Mouse (Mus musculus) megakaryocyte progenitor cell, adult 5-6 weeks (primary cell): ENCODE data around the gene Aup1. TPM values are rescaled to one million over a fixed set of nuclear protein-coding genes. Genes with fewer than 3 reads are reported as not detected.
A peak's percentile ranks its signal among the peaks of the same experiment; 100 is the strongest.

ENCODE experiments used
- ATAC-seq: replicated peaks from 2 replicates; pipeline ENCODE4 v1.8.0; 2016; ENCODE audit warnings: mild to moderate bottlenecking, moderate TSS enrichment, inconsistent platforms; ENCODE audit not compliant: poor library complexity
- total RNA-seq, 2 experiments: library from RNA; stranded (forward) in 1 of 2; stranded (reverse) in 1 of 2; fragments of 157-497, 149-512 nt in 1 of 2; fragments of 200-1000 nt in 1 of 2; gene quantifications; 2 replicates each; pipeline versions ENCODE4 v1.2.3 to v1.2.4; 2015 to 2017

The Aup1 gene
- total RNA-seq, 2 experiments from 2014 or later: 112 to 135 TPM

DNA sequence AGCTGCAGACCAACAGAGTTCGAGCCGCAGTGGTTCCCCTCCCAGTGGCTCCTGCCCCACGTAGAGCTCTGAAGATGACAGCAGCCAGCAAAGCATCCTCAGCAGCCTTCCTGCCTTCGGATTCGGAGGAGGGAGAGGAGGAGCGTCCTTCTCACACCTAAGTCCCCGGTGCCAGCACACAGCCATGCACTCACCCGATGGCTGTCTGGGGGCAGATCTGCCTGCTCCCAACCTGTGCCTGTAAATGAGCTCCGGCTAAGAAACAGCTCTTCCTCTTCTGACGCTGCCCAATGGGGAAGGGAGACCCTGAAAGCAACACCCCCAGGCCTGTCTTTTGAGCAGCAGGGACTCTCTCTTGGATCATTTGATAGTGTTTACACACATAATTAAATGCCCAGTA lies 24.5 kb upstream of the Aup1 start:
- ATAC-seq: no peak

DNA sequence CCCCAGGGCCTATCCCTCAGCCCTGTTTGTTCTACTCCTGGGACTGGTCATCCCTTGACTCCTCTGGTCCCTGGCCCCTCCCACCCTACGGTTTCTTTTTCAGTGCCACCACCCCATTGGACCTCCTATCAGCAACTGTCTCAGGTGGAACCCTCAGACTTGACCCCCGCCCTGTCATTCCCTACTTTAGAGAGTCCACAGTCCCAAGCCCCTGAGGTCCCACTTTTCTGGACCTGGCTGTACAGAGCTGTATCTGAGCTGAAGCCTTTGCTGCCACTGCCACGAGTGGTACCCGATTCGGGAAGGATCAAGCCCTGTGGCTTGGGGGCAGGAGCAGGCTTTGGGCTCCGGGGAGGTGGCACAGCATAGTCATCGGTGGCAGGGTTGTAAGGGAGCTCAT lies 23.2 kb upstream of the Aup1 start:
- no peak for ATAC-seq

DNA sequence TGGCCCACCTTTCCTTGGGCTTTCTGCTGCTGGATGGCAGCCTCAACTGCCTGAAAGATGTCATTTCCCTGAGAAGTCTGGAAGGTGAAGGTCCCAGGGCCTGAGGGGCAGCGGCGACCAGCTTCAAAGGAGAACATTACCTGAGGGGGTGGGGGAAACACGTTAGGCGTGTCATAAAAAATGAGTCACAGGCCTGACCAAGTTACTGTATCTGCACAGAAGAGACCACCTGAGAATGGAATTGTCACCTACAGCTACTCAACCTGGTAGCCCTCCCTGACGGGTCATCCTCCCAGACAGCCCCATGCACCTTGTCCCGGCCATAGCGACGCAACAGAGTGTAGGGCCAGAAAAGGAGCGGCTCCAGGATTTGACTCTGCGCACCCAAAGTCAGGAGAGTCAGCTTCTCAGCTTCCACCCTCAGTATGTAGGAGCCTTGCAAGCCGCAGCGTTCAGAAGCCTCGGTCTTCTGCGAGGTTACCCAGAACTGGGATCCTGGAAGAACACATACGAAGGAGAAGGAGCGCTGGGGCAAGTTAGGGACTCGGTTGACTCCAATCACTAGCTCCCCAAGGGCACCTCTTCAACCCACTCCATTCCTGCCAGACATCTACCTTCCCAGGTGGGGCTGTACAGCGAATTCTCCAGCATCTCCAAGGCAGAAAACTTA lies 22.3 kb upstream of the Aup1 start:
- ATAC-seq: no peak

DNA sequence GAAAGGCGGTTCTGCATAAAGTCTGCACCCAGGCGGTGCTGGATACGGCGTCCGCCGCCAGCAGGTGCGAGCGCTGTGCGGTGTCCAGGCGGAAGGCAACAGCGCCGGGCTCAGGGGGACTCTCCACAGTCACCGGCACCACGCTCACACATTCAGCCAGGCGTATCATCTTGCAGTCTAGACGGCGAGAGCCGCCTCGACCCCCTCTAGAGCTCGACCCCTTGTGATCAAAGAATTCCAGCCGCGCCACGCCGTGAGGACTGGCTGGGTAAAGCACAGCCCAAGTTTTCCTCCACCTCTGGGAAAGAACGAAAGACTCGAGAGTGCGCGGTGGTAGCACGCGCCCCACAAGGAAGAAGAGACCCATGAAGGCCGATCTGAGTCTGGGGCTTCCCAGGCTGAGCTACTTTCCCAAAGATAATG lies 21.5 kb upstream of the Aup1 start:
- peak; percentile 54 for ATAC-seq

DNA sequence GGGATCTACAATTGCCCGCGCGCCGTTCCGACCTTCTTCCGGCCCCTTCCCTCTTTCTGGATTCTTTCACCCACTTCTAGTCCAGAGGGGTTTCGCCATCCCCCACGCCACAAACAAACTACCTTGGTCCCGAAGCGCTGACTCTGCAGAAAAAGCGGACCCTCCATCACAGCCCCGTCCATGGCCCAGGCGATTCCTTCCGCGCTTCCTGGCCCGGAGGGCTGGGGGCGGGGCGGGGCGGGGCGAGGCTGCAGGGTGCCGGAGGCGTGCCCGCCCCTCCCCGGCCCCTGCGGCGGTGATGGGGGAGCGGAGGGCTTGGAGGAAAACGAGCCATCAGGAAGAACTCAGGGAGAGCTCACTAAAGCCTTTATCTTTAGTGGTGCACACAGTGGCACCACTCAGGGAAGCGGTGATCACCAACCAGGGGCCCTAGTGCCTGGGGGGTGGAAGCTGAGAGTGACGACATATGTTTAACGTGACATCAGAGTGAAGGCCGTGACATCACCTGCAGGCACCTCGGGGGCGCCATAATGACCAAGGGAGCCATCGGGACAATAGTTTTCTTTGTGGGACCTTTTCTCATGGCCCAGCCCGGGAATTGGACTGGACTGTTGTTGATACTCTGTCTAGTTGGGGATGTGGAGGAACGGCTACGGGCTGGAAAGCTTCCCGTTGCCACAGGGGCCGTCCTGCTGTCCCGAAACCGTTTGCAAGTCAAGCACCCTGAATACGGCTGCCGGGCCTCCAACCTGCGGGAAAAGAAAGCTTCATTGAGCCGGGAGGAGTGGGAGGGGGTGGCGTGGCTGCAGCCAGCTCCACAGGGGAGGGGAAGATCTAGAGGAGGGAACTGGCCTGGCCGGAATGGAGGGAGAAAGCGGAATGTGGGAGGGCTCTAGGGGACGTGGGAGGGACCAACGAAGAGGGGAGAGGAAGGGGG lies 20.8 kb upstream of the Aup1 start, which contains the start of the genes Dok1 and Loxl3:
TSS of gene Dok1 (minus strand) at position 223 of the 937 bp plus-strand sequence.
TSS of gene Loxl3 (plus strand) at position 925 of the 937 bp plus-strand sequence.
- ATAC-seq: peak; percentile 77

DNA sequence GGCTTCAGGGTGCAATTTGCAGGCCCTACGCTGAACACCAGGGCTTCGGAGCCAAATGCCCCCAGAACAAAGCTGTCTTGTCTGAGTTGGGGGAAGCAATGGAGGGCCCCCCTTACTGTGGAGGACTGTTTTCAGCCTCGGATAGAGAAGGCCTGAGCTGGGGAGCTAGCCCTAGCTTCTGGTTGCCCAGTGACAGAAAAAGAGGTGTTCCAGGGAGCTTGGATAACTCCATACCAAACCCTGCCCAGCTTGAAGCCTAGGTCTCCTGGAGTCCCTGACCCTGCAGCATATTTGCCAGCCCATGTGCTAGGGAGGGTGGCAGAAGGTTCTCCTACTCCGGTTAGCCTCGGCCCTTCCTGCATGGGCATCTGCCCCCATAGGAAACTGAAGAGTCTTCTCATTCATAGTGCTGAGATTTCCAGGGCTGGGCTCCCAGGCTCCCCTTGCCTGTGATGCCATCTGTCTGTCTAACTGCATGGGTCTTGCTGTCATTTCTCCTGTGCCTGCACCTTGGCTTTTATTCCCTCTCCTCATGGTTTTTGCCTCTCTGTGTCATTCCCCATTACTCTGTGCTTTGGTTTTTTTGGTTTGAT lies 19.8 kb upstream of the Aup1 start:
- no peak for ATAC-seq

DNA sequence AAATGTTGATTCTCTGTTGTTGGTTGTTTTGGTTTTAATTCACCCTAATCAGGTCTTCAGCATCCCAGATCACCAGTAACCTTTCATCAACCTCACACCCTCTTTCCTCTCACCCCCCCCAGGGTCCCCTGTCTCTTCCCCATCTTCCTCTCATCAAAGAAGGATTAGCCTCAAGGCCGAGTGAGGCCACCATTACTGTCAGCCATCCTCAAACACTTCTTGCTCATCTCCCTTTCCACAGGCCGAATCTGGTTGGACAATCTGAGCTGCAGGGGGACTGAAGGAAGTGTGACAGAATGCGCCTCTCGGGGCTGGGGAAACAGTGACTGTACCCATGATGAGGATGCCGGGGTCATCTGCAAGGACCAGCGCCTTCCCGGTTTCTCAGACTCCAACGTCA lies 17.1 kb upstream of the Aup1 start:
- no peak for ATAC-seq

DNA sequence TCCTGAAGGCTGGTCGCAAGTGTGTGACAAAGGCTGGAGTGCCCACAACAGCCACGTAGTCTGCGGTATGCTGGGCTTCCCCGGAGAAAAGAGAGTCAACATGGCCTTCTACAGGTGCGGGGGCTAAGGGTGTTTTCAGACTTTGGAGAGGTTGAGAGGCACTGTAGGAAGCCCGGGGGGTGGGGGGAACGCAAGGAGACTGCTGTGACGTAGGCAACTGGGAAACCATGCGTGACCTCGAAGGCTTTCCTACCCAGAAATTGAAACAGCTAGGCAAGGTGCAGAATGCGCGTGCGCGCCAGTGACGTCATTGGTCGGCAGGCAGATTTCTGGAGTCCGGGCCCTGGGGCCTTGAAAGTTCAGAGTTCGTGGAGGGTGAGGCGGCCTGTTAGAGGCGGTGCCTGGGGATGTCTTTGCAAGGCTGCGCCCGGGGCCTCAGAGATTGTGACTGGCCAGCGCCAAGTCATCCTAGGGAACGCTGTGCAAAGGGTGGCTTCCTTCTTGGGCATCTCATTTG lies 15.8 kb upstream of the Aup1 start:
- ATAC-seq: peak; percentile 89

DNA sequence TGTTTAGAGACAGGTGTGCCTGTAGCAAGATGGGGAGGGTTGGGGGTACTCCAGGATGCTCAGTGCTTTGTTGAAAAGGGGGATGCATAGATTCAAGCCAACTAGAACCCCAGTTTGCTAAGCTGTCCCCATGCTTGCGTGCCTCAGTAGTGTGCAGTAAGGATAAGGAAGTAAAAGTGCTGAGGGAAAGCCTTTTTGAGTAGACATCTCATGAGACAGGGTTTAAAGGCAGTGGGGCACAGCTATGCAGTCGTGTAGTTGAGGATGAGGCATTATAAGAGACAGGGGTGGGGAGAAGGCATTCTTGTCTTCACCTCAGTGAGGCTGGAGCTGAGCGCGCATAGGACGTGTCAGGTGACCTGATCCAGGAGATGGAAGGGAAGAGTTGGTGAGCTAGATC lies 13.7 kb upstream of the Aup1 start:
- ATAC-seq: no peak

DNA sequence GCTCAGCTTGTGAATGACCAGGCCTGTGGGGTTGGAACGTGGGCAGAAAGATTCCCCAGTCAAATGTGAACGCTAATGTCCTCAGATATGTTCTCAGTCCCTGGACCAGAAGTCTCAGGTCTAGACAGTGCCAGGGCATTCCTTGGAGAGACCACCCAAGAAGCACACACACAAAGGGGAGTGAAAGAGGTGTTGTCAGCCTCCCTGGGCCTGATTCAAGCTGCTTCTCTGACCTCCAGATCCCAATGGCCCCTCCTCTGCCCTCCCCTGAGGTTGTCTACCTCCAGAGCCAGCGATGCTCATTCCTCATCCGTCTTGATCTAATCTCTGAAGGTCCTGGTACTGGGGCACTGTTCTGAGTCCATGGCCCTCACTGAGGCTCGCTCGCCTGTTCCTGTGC lies 10.8 kb upstream of the Aup1 start:
- no peak for ATAC-seq

DNA sequence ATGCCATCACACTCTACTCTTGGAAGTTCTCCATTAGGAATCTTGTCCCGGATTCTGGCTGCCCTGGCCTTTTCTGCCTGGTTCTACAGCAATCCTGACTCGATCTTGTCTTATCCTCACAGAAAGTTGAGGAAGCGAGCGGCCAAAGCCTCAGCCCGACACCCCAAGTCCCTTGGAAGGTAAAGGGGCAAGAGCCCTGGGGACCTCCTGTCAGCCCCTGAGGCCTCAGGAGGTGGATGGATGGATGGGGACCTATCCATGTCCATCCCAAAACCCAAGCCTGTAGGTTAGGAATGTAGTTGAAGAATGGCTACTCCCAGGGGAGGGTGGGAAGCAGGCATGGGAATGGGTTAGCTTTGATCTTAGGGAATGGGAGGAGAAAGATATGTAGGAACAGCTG lies 10.3 kb upstream of the Aup1 start:
- no peak for ATAC-seq

DNA sequence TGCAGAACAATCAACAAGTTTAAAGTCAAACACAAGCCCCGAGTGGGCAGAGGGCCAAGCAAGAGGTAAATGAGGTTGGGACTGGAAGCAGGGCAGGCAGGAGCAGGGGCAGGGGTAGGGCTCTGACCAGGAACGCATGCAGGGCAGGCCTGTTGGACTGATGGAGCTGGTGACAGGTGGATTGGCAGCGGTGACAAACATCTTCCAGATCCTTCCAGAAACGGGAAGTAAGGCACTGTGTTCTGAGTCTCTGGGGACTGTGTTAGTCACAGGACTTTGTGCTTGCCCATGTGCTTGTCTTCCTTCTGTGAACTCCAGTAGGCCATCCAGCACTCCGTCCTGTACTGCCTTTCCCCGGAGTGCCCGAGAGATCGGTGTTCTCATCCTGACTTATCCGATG lies 9.6 kb upstream of the Aup1 start:
- ATAC-seq: peak; percentile 69

DNA sequence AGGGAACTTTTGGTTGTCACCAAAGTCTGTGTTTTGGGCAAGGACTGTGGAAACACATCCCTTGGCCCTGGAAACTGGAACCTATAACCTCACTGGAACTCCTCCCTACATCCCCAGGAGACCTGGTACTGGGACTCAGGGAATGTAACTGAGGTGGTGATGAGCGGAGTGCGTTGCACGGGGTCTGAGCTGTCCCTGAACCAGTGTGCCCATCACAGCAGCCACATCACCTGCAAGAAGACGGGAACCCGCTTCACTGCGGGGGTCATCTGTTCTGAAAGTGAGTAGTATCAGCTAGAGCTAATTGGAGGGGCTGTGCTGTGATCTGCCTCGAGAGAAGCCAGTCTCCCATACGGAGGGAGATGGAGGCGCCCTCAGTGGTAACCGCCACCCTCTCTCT lies 5.0 kb upstream of the Aup1 start:
- no peak for ATAC-seq

DNA sequence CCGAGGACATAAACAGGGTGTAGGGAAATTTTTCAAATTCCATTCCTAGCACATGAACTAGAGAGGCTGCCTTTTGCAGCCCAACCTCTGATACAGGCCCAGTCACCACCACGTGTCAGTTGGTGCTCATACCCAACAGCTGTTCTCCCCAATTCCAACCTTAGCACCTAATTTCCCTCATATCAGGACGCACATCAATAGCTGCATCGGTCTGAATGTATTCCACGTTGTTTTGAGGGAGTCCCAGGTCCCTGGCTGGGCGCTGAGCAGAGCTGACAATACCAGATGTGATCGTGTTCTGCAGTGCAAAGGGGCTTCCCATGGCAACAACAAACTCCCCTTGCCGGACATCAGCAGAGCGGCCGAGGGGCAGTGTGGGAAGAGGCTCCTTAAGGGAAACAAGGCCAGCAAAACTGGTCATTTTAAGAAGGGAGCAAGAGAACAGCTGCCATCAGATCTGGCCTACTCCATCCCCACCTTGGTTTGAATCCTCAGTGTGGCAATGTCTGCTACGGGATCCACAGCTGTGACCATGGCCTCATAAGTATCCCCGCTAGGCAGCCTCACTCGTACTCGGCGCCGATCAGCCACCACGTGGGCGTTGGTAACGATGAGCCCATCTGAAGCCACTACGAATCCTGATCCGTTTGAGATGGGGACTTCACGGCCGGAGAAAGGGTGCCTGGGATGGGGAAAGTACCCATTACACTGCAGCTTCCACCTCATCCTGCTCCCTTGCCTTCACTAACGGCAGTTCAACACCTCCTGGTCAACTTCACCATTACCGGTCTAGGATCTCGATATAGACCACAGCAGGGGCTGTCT lies 973 bp upstream of the Aup1 start:
- peak; percentile 26 for ATAC-seq

DNA sequence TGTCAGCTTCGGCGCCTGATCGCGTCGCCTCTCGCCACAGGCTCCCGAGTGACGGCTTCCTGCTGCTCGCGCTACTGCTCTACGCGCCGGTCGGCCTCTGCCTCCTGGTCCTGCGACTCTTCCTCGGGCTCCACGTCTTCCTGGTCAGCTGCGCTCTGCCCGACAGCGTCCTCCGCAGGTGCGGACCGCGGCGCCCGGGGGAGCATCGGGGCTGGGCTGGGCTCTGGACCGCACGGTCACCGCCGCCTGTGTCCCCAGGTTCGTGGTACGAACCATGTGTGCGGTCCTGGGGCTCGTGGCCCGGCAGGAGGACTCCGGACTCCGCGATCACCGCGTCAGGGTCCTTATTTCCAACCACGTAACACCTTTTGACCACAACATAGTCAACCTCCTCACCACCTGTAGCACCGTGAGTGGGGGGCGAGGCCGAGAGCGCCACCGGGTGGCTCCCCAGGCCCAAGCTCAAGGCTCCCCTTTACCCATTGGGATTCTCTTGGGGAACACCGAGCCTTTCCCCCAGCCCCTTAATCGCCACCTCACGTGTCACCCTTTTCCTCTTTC lies 630 bp downstream of the Aup1 start, which contains the start of gene Htra2:
TSS of gene Htra2 (minus strand) at position 403 of the 561 bp plus-strand sequence.
- peak; percentile 2; the same call in 1 of the 2 replicates for ATAC-seq

DNA sequence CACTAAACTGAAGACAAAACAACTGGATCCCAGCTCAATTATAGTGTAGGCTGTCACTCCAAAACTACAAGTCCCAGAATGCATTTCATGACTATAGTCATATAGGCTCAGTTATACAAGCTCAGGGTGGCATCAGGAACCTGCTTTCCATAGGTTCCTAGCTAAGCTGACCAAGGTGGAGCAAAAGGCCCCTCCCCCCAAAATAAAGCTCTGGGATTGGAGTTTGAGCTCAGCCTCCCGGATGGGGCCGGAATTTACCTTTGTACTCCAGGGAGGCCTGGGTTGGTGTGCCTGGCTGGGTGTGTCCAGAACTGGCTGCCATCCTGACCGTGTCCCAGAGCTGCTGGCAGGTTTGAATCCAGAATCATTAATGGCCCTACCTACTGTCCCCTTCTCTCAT lies 3.5 kb downstream of the Aup1 start, which contains the start of gene Dqx1:
TSS of gene Dqx1 (plus strand) at position 55 of the 400 bp plus-strand sequence.
- ATAC-seq: no peak

DNA sequence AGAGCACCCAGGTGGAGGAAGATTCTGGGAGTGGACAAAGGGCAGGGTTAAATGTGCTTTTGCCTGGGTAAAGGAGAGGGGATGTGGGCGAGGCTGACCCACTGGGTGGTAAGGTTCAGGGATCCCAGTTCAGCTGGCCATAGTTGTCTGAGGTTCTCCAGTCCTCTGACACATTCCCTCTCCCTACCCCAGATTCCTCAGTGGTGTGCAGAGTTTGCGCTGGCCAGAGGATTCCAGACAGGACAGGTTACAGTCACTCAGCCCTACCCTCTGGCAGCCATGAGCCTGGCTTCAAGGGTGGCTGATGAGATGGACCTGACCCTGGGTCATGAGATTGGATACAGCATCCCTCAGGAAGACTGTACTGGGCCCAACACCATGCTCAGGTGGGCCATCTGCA lies 4.4 kb downstream of the Aup1 start:
- ATAC-seq: no peak

DNA sequence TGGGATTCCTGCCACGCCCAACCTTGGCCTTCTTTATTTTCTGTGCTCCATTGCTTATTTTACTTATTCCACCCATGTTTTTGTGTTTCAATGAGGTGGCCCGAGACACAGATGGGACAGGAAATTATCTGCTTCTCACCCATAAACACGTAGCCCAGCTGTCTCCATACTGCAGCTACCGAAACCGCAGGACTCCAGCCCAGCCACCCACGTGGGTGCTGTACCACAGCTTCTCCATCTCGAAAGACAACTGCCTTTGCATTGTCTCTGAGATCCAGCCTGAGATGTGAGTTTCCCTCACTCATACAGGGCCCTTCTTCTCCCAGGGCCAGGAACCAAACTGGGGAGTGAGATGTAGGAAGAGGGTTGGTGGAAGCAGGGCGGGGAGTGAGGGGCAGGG lies 11.7 kb downstream of the Aup1 start:
- ATAC-seq: no peak

DNA sequence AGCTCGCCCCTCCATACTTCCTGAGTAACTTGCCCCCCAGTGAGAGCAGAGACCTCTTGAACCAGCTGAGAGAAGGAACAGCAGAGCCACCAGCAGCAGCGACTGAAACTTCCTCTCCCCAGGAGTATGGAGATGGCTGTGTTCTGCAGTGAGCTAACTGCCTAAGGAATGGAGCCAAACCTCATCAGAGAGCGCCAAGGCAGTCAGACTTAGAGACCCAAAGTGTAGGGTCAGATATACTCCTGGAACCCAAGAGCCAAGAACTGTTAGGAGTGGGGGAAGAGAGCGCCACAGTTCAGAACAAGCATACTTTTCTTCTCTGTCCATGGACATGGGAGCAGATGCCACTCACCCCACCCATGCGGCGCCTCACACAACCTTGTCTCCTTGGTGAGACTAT lies 12.1 kb downstream of the Aup1 start:
- ATAC-seq: no peak

DNA sequence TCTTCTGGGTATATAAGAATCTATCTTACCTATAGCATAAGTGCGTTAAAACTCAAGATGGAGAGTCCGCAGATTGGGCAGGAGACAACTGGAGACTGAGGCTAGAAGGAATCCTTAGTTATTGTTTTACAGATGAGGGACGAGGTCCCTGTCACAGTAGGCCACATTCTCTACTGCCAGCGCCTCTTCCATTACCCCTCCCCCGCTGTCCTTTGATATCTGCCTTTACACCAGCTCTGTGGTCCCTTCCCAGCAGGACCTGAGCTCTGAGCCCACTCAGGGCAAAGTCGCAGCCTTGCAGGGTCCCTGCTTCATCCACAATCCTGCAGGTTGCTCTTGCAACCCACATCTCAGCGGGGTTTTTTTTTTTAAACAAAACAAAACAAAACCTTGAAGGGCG lies 13.9 kb downstream of the Aup1 start:
- no peak for ATAC-seq
